25 mouse cellular contexts compared by ENCODE assay signal in the genomic region with DNA sequence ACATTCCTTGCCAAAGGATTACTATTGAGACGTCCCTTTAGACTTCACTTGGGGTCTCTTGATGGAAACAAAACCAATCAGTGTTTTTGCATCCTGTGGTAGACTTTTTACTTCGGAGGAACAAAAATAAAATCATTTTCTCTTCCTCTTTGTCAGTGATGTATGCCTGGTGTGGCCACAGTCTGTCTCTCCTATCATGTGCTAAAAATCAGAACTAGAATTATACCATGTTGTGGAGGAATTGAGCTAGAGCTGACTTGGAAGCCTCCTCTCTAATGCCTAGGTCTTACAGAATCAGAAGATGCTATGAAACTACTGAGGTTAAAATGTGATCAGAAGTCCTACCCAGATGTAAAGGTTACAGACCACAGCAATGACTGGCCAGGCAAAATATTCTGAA. TPM values are rescaled to one million over a fixed set of nuclear protein-coding genes. Genes with fewer than 3 reads are reported as not detected.
A peak's percentile ranks its signal among the peaks of the same experiment; 100 is the strongest.
DNase-seq lines count a peak whose midpoint lies in the region; ATAC-seq and TF ChIP-seq lines count a peak whose summit lies in the region.
"Had no signal": no experiment of that assay in that cellular context is flagged by ENCODE, and none has a peak within 500 bp of the region (broad histone marks: within the 10 kb centered on the region; RNA-seq: fewer than 3 reads in every experiment).

No protein-coding gene starts in this region.

- no peak overlapping the region for H3K4me3 ChIP-seq in spleen, adult 2 months (ENCODE audit: extremely low read depth, insufficient read depth, insufficient read length)
- H3K4me3 ChIP-seq in bone marrow macrophage, adult 2 months (ENCODE audit: insufficient read depth, low read length) = peak overlapping the region; percentile 20; the same call in 1 of the 2 replicates
- no peak overlapping the region for H3K4me3 ChIP-seq in heart, embryonic 10.5 days
- H3K4me3 ChIP-seq: forebrain, embryonic 10.5 days; gastrocnemius, adult 2 months; heart, embryonic 13.5 days; hindbrain, embryonic 12.5 days; hindbrain, embryonic 15.5 days had no signal

- WGBS in spleen, adult 2 months = 35% methylated on average over 2 of the region's 2 CpGs
- whole genome bisulfite sequencing in heart, embryonic 10.5 days = 73% methylated on average over 2 of the region's 2 CpGs

- H3K36me3 ChIP-seq in spleen, adult 2 months (ENCODE audit: control insufficient read depth, insufficient read depth, low read length) = no peaks in the 10 kb centered on the region
- H3K36me3 ChIP-seq in splenic B cell, adult 2 months (ENCODE audit: control insufficient read depth, insufficient read depth, low read length, poor library complexity, severe bottlenecking) = no peaks in the 10 kb centered on the region
- H3K36me3 ChIP-seq in heart, embryonic 10.5 days = no peaks in the 10 kb centered on the region
- H3K36me3 ChIP-seq: forebrain, embryonic 10.5 days; heart, embryonic 13.5 days; hindbrain, embryonic 12.5 days; hindbrain, embryonic 15.5 days had no signal

- H3K27me3 ChIP-seq in spleen, adult 2 months (ENCODE audit: control insufficient read depth, insufficient read depth, low read length) = no peaks in the 10 kb centered on the region
- H3K27me3 ChIP-seq in splenic B cell, adult 2 months (ENCODE audit: control insufficient read depth, insufficient read depth, low read length, poor library complexity, severe bottlenecking) = no peaks in the 10 kb centered on the region
- H3K27me3 ChIP-seq in heart, embryonic 10.5 days (ENCODE audit: insufficient read depth, poor library complexity, severe bottlenecking) = no peaks in the 10 kb centered on the region
- H3K27me3 ChIP-seq: heart, embryonic 13.5 days; hindbrain, embryonic 12.5 days; hindbrain, embryonic 15.5 days had no signal

- peaks cover 4% of the 10 kb centered on the region for H3K4me1 ChIP-seq in spleen, adult 2 months (ENCODE audit: control insufficient read depth, insufficient read depth, insufficient read length)
- H3K4me1 ChIP-seq in bone marrow macrophage, adult 2 months (ENCODE audit: control insufficient read depth, insufficient read depth, low read length) = peaks cover 20% of the 10 kb centered on the region
- no peaks in the 10 kb centered on the region for H3K4me1 ChIP-seq in heart, embryonic 10.5 days
- H3K4me1 ChIP-seq: forebrain, embryonic 10.5 days; heart, embryonic 13.5 days; hindbrain, embryonic 12.5 days; hindbrain, embryonic 15.5 days had no signal

- no peaks in the 10 kb centered on the region for H3K9me3 ChIP-seq in heart, embryonic 10.5 days
- H3K9me3 ChIP-seq: forebrain, embryonic 10.5 days; heart, embryonic 13.5 days; hindbrain, embryonic 12.5 days; hindbrain, embryonic 15.5 days had no signal

- DNase-seq in spleen, adult 2 months (ENCODE audit: low read depth in 1 of 2, low spot score in 2 of 2) = no peak
- no peak for DNase-seq in spleen, adult 12 weeks (ENCODE audit: low spot score)
- peak; percentile 56 for DNase-seq in splenic B cell, adult 2 months (ENCODE audit: low read depth, low spot score)
- no peak for DNase-seq in adrenal gland, postnatal 14 days
- no peak for DNase-seq in heart, embryonic 10.5 days (ENCODE audit: low spot score)
- DNase-seq in kidney, postnatal 25 days = no peak
- DNase-seq: adrenal gland, adult 2 months; adrenal gland, postnatal 25 days; cerebellum, adult 18-20 months; cerebellum, adult 9-10 months; cerebellum, postnatal 14 days; forebrain, postnatal 0 days; gastrocnemius, adult 2 months; gastrocnemius, postnatal 14 days; heart, adult 18-20 months had no signal

- H3K27ac ChIP-seq in spleen, adult 2 months (ENCODE audit: insufficient read depth, low read length) = peak overlapping the region; percentile 46; the same call in 1 of the 2 replicates
- H3K27ac ChIP-seq in bone marrow macrophage, adult 2 months (ENCODE audit: insufficient read depth, low read depth, low read length) = peak overlapping the region; percentile 88
- H3K27ac ChIP-seq in heart, embryonic 10.5 days = no peak overlapping the region
- H3K27ac ChIP-seq: forebrain, embryonic 10.5 days; gastrocnemius, adult 2 months; heart, embryonic 13.5 days; hindbrain, embryonic 12.5 days; hindbrain, embryonic 15.5 days had no signal

- ATAC-seq in megakaryocyte, adult 5-6 weeks (ENCODE audit: poor library complexity, severe bottlenecking) = peak; percentile 50
- ATAC-seq: CD4-positive, CD25-positive, alpha-beta regulatory T cell, adult 4 months; forebrain, embryonic 14.5 days; forebrain, postnatal 0 days had no signal

- TF ChIP-seq CTCF in spleen, adult 2 months (IDR thresholded peaks at IDR 0.05; ENCODE audit: extremely low read depth, insufficient read depth, insufficient read length, insufficient replicate concordance) = no peak
- no peak for TF ChIP-seq CTCF in bone marrow macrophage, adult 2 months (IDR thresholded peaks at IDR 0.05; ENCODE audit: low read depth, low read length)

- TF ChIP-seq POLR2A in spleen, adult 2 months (IDR thresholded peaks at IDR 0.05; ENCODE audit: low read depth, low read length) = no peak
- TF ChIP-seq POLR2A in bone marrow macrophage, adult 2 months (IDR thresholded peaks at IDR 0.05; ENCODE audit: borderline replicate concordance, low read depth, low read length) = no peak

RNA-seq across cellular contexts. Expression of gene Cybb, which starts 13.8 kb away (rescaled TPM):
- polyA plus RNA-seq in spleen, adult 2 months (2012; rRNA removed) = 10.2 and 11.8 TPM in 2 replicates
- polyA plus RNA-seq in bone marrow macrophage, adult 2 months (2012; ENCODE audit: insufficient read depth, insufficient read length, missing spikeins) = 784 and 847 TPM in 2 replicates
- 890 and 891 TPM in 2 replicates for total RNA-seq in megakaryocyte, adult 5-6 weeks (2015)
- total RNA-seq in megakaryocyte, adult 5-6 weeks (2017) = 1,069 and 1,126 TPM in 2 replicates
- 6.6 and 10.3 TPM in 2 replicates for total RNA-seq in adrenal gland, postnatal 14 days (2021)
- 0.21 and 0.23 TPM in 2 replicates for polyA plus RNA-seq in heart, embryonic 10.5 days (2016; fragmentation: Nextera tagmentation; extraction: Ambion mirVana)
- total RNA-seq: MEL had no signal
- polyA plus RNA-seq: C2C12 had no signal

Comparison
In these comparisons a context has a peak if more than half of its experiments do, and no peak if none do; other contexts are left out.
1. RNA of gene Cybb, which starts 13.8 kb away (polyA plus RNA-seq): 784 to 847 TPM in bone marrow macrophage, adult 2 months; 10.2 to 11.8 TPM in spleen, adult 2 months and 0.21 to 0.23 TPM in heart, embryonic 10.5 days; every median in the first group is over 10 times any median in the second.